Mouse (Mus musculus) kidney, postnatal 10 days (tissue): ENCODE measurements around the gene Tmod2.
A peak's percentile ranks its signal among the peaks of the same experiment; 100 is the strongest.
"Not testable (repeated sequence)": the region's sequence is repeated elsewhere in the genome, so short reads cannot be mapped to it uniquely, and the experiment has no call there.

Experiments used
- DNase-seq: peaks from one replicate; pipeline ENCODE4 v3.0.0; 2021; ENCODE audit warnings: mixed read lengths

Tmod2 gene

GRCm38 (mm10) chr9:75610571-75611493, at the start of gene Tmod2:
Gene Tmod2 (minus strand): TSS chr9:75611325.
- DNase-seq: peak; percentile 67

DNA sequence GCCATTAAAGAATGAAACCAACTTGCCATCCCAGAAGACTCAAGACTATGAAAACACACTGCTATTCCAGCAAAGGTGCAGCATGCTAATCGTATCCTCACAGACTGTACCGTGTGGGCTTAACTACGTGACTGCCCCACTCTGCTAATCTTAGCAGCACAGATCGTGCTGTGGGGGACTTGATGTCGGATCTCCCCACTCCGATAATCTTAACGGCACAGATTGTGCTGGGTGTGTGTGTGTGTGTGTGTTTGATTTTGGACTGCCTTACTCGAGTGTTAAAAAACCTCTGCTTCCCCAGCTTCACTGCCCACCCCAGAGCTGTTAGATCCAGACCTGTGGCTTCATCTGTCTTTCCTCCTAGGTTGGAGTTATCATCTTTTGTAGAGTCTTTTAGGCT, 49.8 kb upstream of the Tmod2 start:
- DNase-seq: no peak

DNA sequence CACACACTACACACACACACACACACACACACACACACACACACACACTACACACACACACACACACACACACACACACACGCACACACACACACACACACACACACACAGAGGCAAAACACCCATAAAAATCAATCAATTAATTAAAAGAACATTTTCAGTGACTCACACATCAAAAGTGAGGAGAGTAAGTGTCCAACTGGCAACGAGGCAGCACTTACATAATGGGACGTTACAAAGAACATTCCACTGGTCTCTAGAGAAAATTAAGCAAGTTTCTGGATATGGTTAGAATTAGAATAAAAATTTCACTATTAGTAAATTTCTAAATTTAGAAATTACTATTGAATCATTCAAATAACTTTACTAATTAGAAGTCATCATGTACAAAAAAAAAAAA, 45.3 kb upstream of the Tmod2 start:
- DNase-seq: not testable (repeated sequence)

GRCm38 (mm10) chr9:75653981-75654911, 43.1 kb upstream of the Tmod2 start:
- DNase-seq: no peak

DNA sequence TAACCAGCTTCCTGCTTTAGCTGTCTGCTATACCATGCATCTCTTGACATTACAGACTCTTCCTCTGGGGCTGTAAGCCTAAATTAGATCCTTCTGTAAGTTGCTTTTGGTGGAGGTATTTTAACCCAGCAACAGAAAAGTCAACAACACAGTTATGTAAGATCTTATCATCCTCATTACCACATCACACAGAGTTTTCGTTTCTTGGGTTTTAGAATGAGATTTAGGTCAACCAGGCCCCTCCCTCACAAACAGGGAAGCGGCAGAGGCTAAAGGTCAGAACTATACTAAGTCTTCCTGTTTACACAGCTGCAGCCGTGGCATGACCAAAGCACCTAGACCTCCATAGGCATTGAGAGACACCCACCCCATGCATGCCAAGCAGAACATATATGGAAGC, 34.3 kb upstream of the Tmod2 start:
- DNase-seq: no peak

- no peak for DNase-seq
Measured at GRCm38 (mm10) chr9:75634226-75634625, 23.1 kb upstream of the Tmod2 start.

DNA sequence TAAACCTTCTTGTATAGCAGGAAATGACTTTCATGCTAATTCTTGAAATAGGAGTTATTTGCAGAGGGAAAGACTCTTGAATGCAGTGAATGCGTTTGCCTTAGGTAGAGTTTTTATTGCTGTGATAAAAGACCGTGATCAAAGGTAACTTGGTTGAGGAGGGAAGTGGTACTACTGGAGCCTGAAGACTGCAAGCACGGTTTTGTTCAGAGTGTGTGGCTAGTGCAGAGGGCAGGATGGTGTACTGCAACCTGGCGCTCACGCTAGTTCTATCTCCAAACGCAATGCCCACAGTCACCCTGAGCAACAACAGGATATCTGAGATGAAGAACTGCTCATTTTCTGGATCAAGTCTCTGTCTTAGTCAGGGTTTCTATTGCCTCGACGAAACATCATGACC, 22.5 kb upstream of the Tmod2 start:
- no peak for DNase-seq

DNA sequence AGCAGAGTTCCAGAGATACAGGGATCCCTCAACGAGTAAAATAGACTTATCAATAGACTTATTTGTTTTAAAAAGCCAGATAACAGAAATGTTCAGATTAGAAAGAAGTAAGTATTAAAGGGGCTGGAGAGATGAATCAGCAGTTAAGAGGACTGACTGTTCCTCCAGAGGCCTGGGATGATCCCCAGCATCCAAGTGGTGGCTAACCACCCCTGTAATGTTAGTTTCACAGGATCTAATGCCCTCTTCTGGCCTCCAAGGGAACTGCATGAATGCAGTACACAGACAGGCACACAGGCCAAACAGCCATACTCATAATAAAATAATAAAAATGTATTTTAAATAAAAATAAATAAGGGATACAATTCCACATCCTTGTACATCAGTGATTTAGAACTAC, 21.8 kb upstream of the Tmod2 start:
- peak; percentile 22 for DNase-seq

GRCm38 (mm10) chr9:75632111-75632510, 21.0 kb upstream of the Tmod2 start:
- no peak for DNase-seq

- DNase-seq: no peak
Measured at GRCm38 (mm10) chr9:75630823-75631454, 19.8 kb upstream of the Tmod2 start.

GRCm38 (mm10) chr9:75626308-75626604, 15.1 kb upstream of the Tmod2 start:
- no peak for DNase-seq

- peak; percentile 83 for DNase-seq
Measured at GRCm38 (mm10) chr9:75625556-75626307, 14.6 kb upstream of the Tmod2 start, which contains the start of gene Lysmd2. Gene Lysmd2 (plus strand): TSS chr9:75625741.

- DNase-seq: no peak
Measured at GRCm38 (mm10) chr9:75624983-75625555, 13.9 kb upstream of the Tmod2 start.

GRCm38 (mm10) chr9:75621428-75621827, 10.3 kb upstream of the Tmod2 start:
- no peak for DNase-seq

DNA sequence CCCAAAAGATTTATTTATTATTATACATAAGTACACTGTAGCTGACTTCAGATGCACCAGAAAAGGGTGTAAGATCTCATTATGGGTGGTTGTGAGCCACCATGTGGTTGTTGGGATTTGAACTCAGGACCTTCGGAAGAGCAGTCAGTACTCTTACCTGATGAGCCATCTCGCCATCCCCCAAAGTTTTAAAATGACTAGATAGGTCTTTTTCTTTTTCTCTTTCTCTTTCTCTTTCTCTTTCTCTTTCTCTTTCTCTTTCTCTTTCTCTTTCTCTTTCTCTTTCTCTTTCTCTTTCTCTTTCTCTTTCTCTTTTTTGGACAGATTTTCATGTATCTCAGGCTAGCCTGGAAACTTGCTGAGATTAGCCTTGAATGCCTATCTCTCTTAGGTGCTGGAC, 8.6 kb upstream of the Tmod2 start:
- DNase-seq: not testable (repeated sequence)

- DNase-seq: no peak
Measured at GRCm38 (mm10) chr9:75618836-75619400, 7.8 kb upstream of the Tmod2 start.

GRCm38 (mm10) chr9:75616560-75616959, 5.4 kb upstream of the Tmod2 start:
- no peak for DNase-seq

GRCm38 (mm10) chr9:75609965-75610364, 1.2 kb downstream of the Tmod2 start:
- no peak for DNase-seq

GRCm38 (mm10) chr9:75609505-75609904, 1.6 kb downstream of the Tmod2 start:
- no peak for DNase-seq

- no peak for DNase-seq
Measured at GRCm38 (mm10) chr9:75607496-75607895, 3.6 kb downstream of the Tmod2 start.

DNA sequence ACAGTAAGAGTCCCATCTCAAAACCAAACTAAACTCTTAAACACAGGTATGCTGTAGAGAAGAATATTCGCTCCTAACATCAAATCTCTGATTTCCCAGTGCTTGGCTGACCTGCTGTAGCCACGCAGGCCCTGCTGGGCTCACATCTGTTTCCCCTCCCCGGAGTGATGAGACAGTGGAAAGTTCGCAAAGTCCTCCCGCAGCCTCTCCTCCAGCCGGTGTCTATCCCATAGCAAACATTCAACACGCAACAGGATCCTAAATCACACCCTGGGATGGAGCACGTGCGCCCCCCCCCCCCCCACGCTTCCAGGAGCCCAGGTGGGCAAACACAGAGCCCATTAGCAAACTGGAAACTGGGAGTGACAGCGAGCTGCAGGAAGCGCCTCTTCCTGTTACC, 9.6 kb downstream of the Tmod2 start:
- no peak for DNase-seq
